Mouse (Mus musculus): ENCODE results near the gene Dnaaf1. TPM values are rescaled to one million over a fixed set of nuclear protein-coding genes. Genes with fewer than 3 reads are reported as not detected.
A peak's percentile ranks its signal among the peaks of the same experiment; 100 is the strongest.

The Dnaaf1 gene
- polyA plus RNA-seq, 1 experiment from 2014 or later: 2.5 TPM

DNA sequence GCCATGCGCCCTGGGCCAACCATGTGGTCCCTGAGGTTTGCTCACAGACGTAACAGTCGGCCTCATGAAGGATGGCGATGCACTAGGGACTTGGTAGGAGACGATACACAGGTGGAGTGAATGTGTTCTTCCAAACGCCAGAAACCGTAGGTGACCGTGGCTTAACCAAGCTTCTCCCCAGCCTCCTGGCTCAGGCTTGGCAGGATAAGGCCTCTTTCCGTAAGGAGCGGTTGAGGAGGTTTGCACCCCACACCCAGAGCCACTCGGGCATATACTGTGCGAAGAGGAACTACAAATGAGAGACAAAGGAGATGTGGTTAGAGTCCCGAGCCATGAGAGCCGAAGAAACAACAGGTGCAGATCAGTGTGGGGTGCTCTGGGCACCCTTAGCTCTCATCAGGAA lies 11.2 kb upstream of the Dnaaf1 start:
- no peaks in the 10 kb centered on the region for H3K9me3 ChIP-seq (ENCODE audit: control insufficient read depth, low read length)
- H3K9ac ChIP-seq (ENCODE audit: low read depth, low read length): no peak overlapping the region
- no peak overlapping the region for H3K4me3 ChIP-seq (ENCODE audit: low read depth, low read length)
- peaks cover 47% of the 10 kb centered on the region for H3K36me3 ChIP-seq (ENCODE audit: control insufficient read depth, insufficient read depth, low read length)
- WGBS: 92% methylated on average over 14 of the region's 14 CpGs
- H3K4me2 ChIP-seq (ENCODE audit: low read depth, low read length): no peak overlapping the region
- ATAC-seq (ENCODE audit: low read depth): no peak
- H3K27ac ChIP-seq (replicated peaks; ENCODE audit: low read depth, low read length): no peak overlapping the region
- no peaks in the 10 kb centered on the region for H3K27me3 ChIP-seq (replicated peaks; ENCODE audit: control insufficient read depth, insufficient read depth, low read length)
- peaks cover 5% of the 10 kb centered on the region; the same call in 1 of the 2 replicates for H3K4me1 ChIP-seq (ENCODE audit: control insufficient read depth, insufficient read depth, low read length)
- no peak for DNase-seq (ENCODE audit: low spot score)

DNA sequence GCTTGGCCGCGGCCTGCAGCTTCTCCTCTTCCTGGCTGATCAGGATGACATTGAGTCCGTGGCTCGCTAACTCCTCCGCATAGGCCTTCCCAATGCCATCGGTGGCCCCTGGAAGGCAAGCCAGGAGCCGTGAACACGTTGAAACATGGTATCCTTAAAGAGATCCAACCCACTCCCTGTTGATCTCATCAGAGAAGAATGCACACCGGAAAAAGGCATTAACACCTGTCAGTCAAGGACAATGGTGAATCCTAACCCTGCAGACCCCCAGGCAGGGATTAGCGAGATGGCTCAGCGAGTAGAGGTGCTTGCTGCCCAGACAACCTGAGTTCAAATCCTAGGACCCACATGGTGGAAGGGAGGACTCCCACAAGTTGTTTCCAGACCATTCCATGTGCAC lies 8.7 kb upstream of the Dnaaf1 start:
- Histone ChIP-seq H3K4me2 (ENCODE audit: low read depth, low read length) (no peak overlapping the region), H3K9me3 (ENCODE audit: control insufficient read depth, low read length) (no peaks in the 10 kb centered on the region), H3K4me3 (ENCODE audit: low read depth, low read length) (no peak overlapping the region), H3K27me3 (replicated peaks; ENCODE audit: control insufficient read depth, insufficient read depth, low read length) (no peaks in the 10 kb centered on the region), H3K27ac (replicated peaks; ENCODE audit: low read depth, low read length) (no peak overlapping the region), H3K4me1 (ENCODE audit: control insufficient read depth, insufficient read depth, low read length) (no peaks in the 10 kb centered on the region), H3K9ac (ENCODE audit: low read depth, low read length) (no peak overlapping the region), H3K36me3 (ENCODE audit: control insufficient read depth, insufficient read depth, low read length) (peaks cover 47% of the 10 kb centered on the region)
- WGBS: 79% methylated on average over 11 of the region's 11 CpGs
- ATAC-seq (ENCODE audit: low read depth) (no peak), DNase-seq (ENCODE audit: low spot score) (no peak)

- no peaks in the 10 kb centered on the region for H3K9me3 ChIP-seq (ENCODE audit: control insufficient read depth, low read length)
- no peak overlapping the region for H3K4me3 ChIP-seq (ENCODE audit: low read depth, low read length)
- no peak overlapping the region for H3K9ac ChIP-seq (ENCODE audit: low read depth, low read length)
- H3K27ac ChIP-seq (replicated peaks; ENCODE audit: low read depth, low read length): no peak overlapping the region
- DNase-seq (ENCODE audit: low spot score) (no peak), ATAC-seq (ENCODE audit: low read depth) (no peak)
- H3K4me2 ChIP-seq (ENCODE audit: low read depth, low read length): no peak overlapping the region
- no peaks in the 10 kb centered on the region for H3K4me1 ChIP-seq (ENCODE audit: control insufficient read depth, insufficient read depth, low read length)
- H3K36me3 ChIP-seq (ENCODE audit: control insufficient read depth, insufficient read depth, low read length): peaks cover 32% of the 10 kb centered on the region
- WGBS: 87% methylated on average over 9 of the region's 9 CpGs
- H3K27me3 ChIP-seq (replicated peaks; ENCODE audit: control insufficient read depth, insufficient read depth, low read length): no peaks in the 10 kb centered on the region
Measured at GRCm38 (mm10) chr8:119568251-119568650, 6.8 kb upstream of the Dnaaf1 start.

- Histone ChIP-seq H3K4me1 (ENCODE audit: control insufficient read depth, insufficient read depth, low read length) (peaks cover under 1% of the 10 kb centered on the region), H3K4me3 (ENCODE audit: low read depth, low read length) (no peak overlapping the region), H3K9ac (ENCODE audit: low read depth, low read length) (no peak overlapping the region), H3K27me3 (replicated peaks; ENCODE audit: control insufficient read depth, insufficient read depth, low read length) (no peaks in the 10 kb centered on the region), H3K36me3 (ENCODE audit: control insufficient read depth, insufficient read depth, low read length) (peaks cover 25% of the 10 kb centered on the region), H3K27ac (replicated peaks; ENCODE audit: low read depth, low read length) (no peak overlapping the region), H3K4me2 (ENCODE audit: low read depth, low read length) (no peak overlapping the region), H3K9me3 (ENCODE audit: control insufficient read depth, low read length) (no peaks in the 10 kb centered on the region)
- WGBS: 52% methylated on average over 7 of the region's 7 CpGs
- DNase-seq (ENCODE audit: low spot score) (no peak), ATAC-seq (ENCODE audit: low read depth) (no peak)
Measured at GRCm38 (mm10) chr8:119568951-119569350, 6.1 kb upstream of the Dnaaf1 start.

- Histone ChIP-seq H3K4me1 (ENCODE audit: control insufficient read depth, insufficient read depth, low read length) (peaks cover 5% of the 10 kb centered on the region), H3K9me3 (ENCODE audit: control insufficient read depth, low read length) (no peaks in the 10 kb centered on the region), H3K4me2 (ENCODE audit: low read depth, low read length) (no peak overlapping the region), H3K36me3 (ENCODE audit: control insufficient read depth, insufficient read depth, low read length) (peaks cover 18% of the 10 kb centered on the region), H3K27ac (replicated peaks; ENCODE audit: low read depth, low read length) (no peak overlapping the region), H3K27me3 (replicated peaks; ENCODE audit: control insufficient read depth, insufficient read depth, low read length) (no peaks in the 10 kb centered on the region), H3K9ac (ENCODE audit: low read depth, low read length) (no peak overlapping the region), H3K4me3 (ENCODE audit: low read depth, low read length) (no peak overlapping the region)
- DNase-seq (ENCODE audit: low spot score) (no peak), ATAC-seq (ENCODE audit: low read depth) (no peak)
- WGBS: 46% methylated on average over 4 of the region's 4 CpGs
Measured at GRCm38 (mm10) chr8:119569881-119570280, 5.2 kb upstream of the Dnaaf1 start.

DNA sequence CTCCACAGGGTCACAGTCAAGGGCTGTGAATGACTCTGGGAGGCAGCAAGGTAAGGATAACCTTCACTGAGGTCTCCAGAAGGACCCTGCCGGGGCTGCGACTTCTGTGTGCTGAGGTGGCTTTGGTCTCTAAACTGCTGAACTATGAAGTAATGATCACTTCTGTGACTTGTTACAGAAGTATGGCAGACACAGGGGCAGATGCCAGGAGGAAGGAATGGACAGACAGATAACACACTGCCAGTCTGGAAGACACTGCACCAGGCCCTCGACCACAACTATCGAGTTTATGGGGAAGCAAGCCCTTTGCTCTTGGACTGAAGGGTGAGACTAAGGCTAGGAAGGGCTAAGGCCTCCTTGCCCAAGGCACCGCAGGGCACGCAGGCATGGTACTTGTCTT lies 3.9 kb upstream of the Dnaaf1 start:
- no peak overlapping the region for H3K9ac ChIP-seq (ENCODE audit: low read depth, low read length)
- H3K4me2 ChIP-seq (ENCODE audit: low read depth, low read length): no peak overlapping the region
- H3K36me3 ChIP-seq (ENCODE audit: control insufficient read depth, insufficient read depth, low read length): peaks cover 6% of the 10 kb centered on the region; the same call in 1 of the 2 replicates
- 81% methylated on average over 6 of the region's 6 CpGs for WGBS
- peaks cover 5% of the 10 kb centered on the region for H3K27me3 ChIP-seq (replicated peaks; ENCODE audit: control insufficient read depth, insufficient read depth, low read length)
- ATAC-seq (ENCODE audit: low read depth) (no peak), DNase-seq (ENCODE audit: low spot score) (no peak)
- H3K4me1 ChIP-seq (ENCODE audit: control insufficient read depth, insufficient read depth, low read length): peaks cover 5% of the 10 kb centered on the region
- no peak overlapping the region for H3K4me3 ChIP-seq (ENCODE audit: low read depth, low read length)
- H3K27ac ChIP-seq (replicated peaks; ENCODE audit: low read depth, low read length): no peak overlapping the region
- no peaks in the 10 kb centered on the region for H3K9me3 ChIP-seq (ENCODE audit: control insufficient read depth, low read length)

- Histone ChIP-seq H3K4me2 (ENCODE audit: low read depth, low read length) (no peak overlapping the region), H3K27me3 (replicated peaks; ENCODE audit: control insufficient read depth, insufficient read depth, low read length) (peaks cover 9% of the 10 kb centered on the region), H3K36me3 (ENCODE audit: control insufficient read depth, insufficient read depth, low read length) (no peaks in the 10 kb centered on the region), H3K4me3 (ENCODE audit: low read depth, low read length) (no peak overlapping the region), H3K27ac (replicated peaks; ENCODE audit: low read depth, low read length) (no peak overlapping the region), H3K9ac (ENCODE audit: low read depth, low read length) (no peak overlapping the region), H3K4me1 (ENCODE audit: control insufficient read depth, insufficient read depth, low read length) (peaks cover 5% of the 10 kb centered on the region), H3K9me3 (ENCODE audit: control insufficient read depth, low read length) (no peaks in the 10 kb centered on the region)
- ATAC-seq (ENCODE audit: low read depth) (no peak), DNase-seq (ENCODE audit: low spot score) (no peak)
- WGBS: 90% methylated on average over 2 of the region's 4 CpGs
Measured at GRCm38 (mm10) chr8:119572411-119572810, 2.6 kb upstream of the Dnaaf1 start.

DNA sequence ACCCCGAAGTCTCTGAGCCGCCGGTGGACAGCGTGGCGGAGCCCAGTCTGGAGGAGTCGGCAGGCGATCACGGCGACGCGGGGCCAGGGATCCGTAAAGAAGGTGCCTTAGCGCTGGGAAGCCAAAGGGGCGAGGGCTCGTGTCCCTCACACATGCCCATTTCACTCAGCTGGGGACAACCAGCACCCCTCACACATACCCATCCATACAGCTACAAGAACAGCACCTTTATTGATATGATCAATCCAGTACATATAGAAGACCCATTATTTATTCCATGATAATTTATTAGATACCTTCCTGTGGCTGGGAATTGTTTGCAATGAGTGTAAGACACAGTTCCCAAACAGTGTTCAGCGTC lies 311 bp downstream of the Dnaaf1 start:
- Histone ChIP-seq H3K4me3 (ENCODE audit: low read depth, low read length) (peak overlapping the region; percentile 79), H3K36me3 (ENCODE audit: control insufficient read depth, insufficient read depth, low read length) (no peaks in the 10 kb centered on the region), H3K9ac (ENCODE audit: low read depth, low read length) (peak overlapping the region; percentile 71), H3K4me2 (ENCODE audit: low read depth, low read length) (peak overlapping the region; percentile 96), H3K9me3 (ENCODE audit: control insufficient read depth, low read length) (no peaks in the 10 kb centered on the region), H3K4me1 (ENCODE audit: control insufficient read depth, insufficient read depth, low read length) (peaks cover 5% of the 10 kb centered on the region), H3K27ac (replicated peaks; ENCODE audit: low read depth, low read length) (no peak overlapping the region), H3K27me3 (replicated peaks; ENCODE audit: control insufficient read depth, insufficient read depth, low read length) (peaks cover 9% of the 10 kb centered on the region)
- no peak for DNase-seq (ENCODE audit: low spot score)
- ATAC-seq (ENCODE audit: low read depth): no peak; the same call in 1 of the 2 replicates
- 4% methylated on average over 16 of the region's 16 CpGs for WGBS

DNA sequence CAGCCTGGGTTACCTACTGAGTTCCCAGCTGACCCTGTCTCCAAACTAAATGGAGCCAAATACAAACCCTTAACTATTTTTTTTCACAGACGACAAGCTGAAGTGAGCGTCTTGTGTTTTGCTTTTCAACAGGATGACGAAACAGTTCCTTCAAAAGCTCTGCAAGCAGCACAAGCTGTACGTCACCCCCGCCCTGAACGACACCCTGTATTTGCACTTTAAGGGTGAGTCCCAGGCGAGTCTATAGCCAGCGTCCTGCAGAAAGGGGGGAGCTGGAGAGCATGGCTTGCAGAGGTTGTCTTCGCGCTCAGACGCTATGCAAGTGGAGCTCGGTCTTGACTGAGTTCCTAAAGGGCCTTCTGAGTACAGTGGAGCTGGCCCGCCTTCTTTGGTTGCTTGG lies 4.1 kb downstream of the Dnaaf1 start:
- no peak overlapping the region for H3K9ac ChIP-seq (ENCODE audit: low read depth, low read length)
- H3K27ac ChIP-seq (replicated peaks; ENCODE audit: low read depth, low read length): no peak overlapping the region
- no peaks in the 10 kb centered on the region for H3K9me3 ChIP-seq (ENCODE audit: control insufficient read depth, low read length)
- WGBS: 38% methylated on average over 13 of the region's 13 CpGs
- no peak overlapping the region for H3K4me3 ChIP-seq (ENCODE audit: low read depth, low read length)
- DNase-seq (ENCODE audit: low spot score) (no peak), ATAC-seq (ENCODE audit: low read depth) (no peak)
- no peaks in the 10 kb centered on the region for H3K36me3 ChIP-seq (ENCODE audit: control insufficient read depth, insufficient read depth, low read length)
- no peak overlapping the region for H3K4me2 ChIP-seq (ENCODE audit: low read depth, low read length)
- H3K27me3 ChIP-seq (replicated peaks; ENCODE audit: control insufficient read depth, insufficient read depth, low read length): peaks cover 9% of the 10 kb centered on the region
- H3K4me1 ChIP-seq (ENCODE audit: control insufficient read depth, insufficient read depth, low read length): peaks cover 2% of the 10 kb centered on the region

Data from embryonic facial prominence, embryonic 14.5 days (tissue).